Comparison of ENCODE assay signal across 15 mouse cellular contexts in the genomic region with DNA sequence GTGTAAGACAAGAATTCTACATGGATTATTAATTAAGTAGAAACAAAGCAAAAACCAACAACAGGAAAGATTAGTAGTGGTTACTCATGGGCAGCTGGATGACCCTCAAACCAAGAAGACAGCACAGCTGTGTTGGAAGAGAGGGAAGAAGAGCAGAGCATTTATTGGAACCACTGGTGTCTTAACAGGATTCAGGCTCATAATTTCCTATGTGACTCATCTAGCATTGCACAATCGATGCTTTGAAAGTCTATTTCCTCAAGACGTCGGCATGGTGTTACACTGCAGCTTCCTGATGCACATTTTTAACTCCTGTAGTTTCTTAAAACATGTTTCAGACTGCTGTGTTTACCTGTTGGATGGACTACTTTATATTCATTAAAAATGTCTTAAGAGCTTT.
DNase-seq lines count a peak whose midpoint lies in the region; ATAC-seq and TF ChIP-seq lines count a peak whose summit lies in the region.
"Had no signal": no experiment of that assay in that cellular context is flagged by ENCODE, and none has a peak within 500 bp of the region (broad histone marks: within the 10 kb centered on the region; RNA-seq: fewer than 3 reads in every experiment).

No protein-coding gene starts in this region.

- H3ac ChIP-seq in C2C12 (ENCODE audit: control insufficient read depth, insufficient read length, low read depth): no peak overlapping the region

- no peaks in the 10 kb centered on the region for H3K4me1 ChIP-seq in limb, embryonic 14.5 days (ENCODE audit: control insufficient read depth, insufficient read depth, low read length)
- H3K4me1 ChIP-seq in limb, embryonic 10.5 days: peaks cover 14% of the 10 kb centered on the region; the same call in 1 of the 2 replicates
- H3K4me1 ChIP-seq: intestine, embryonic 15.5 days; liver, embryonic 15.5 days; neural tube, embryonic 13.5 days had no signal

- no peak overlapping the region for H3K4me2 ChIP-seq in limb, embryonic 14.5 days (replicated peaks; ENCODE audit: low read depth, low read length, severe bottlenecking)
- H3K4me2 ChIP-seq: intestine, embryonic 15.5 days; liver, embryonic 15.5 days; neural tube, embryonic 13.5 days had no signal

- no peak overlapping the region for H3K27ac ChIP-seq in limb, embryonic 14.5 days (replicated peaks; ENCODE audit: low read depth, low read length)
- no peak overlapping the region for H3K27ac ChIP-seq in limb, embryonic 10.5 days
- H3K27ac ChIP-seq: intestine, embryonic 15.5 days; liver, embryonic 15.5 days; neural tube, embryonic 13.5 days had no signal

- H3K9me3 ChIP-seq in limb, embryonic 14.5 days (ENCODE audit: control insufficient read depth, low read length): no peaks in the 10 kb centered on the region
- no peaks in the 10 kb centered on the region for H3K9me3 ChIP-seq in limb, embryonic 10.5 days (replicated peaks)
- H3K9me3 ChIP-seq: intestine, embryonic 15.5 days; liver, embryonic 15.5 days; neural tube, embryonic 13.5 days had no signal

- no peak overlapping the region for H3K9ac ChIP-seq in limb, embryonic 14.5 days (ENCODE audit: low read depth, low read length, severe bottlenecking)
- H3K9ac ChIP-seq: intestine, embryonic 15.5 days; liver, embryonic 15.5 days; neural tube, embryonic 13.5 days had no signal

- TF ChIP-seq CTCF in C2C12 (IDR thresholded peaks at IDR 0.05; ENCODE audit: control insufficient read depth, insufficient read depth, insufficient read length): no peak

- no peaks in the 10 kb centered on the region for H3K36me3 ChIP-seq in limb, embryonic 14.5 days (ENCODE audit: control insufficient read depth, insufficient read depth, low read length)
- no peaks in the 10 kb centered on the region for H3K36me3 ChIP-seq in limb, embryonic 10.5 days
- no peaks in the 10 kb centered on the region for H3K36me3 ChIP-seq in C2C12 (ENCODE audit: control insufficient read depth, insufficient read depth)
- H3K36me3 ChIP-seq: intestine, embryonic 15.5 days; liver, embryonic 15.5 days; neural tube, embryonic 13.5 days had no signal

- H3K4me3 ChIP-seq in limb, embryonic 14.5 days (replicated peaks; ENCODE audit: low read length): no peak overlapping the region
- no peak overlapping the region for H3K4me3 ChIP-seq in limb, embryonic 10.5 days
- no peak overlapping the region for H3K4me3 ChIP-seq in C2C12 (ENCODE audit: insufficient read depth, poor library complexity, severe bottlenecking)
- H3K4me3 ChIP-seq: intestine, embryonic 15.5 days; layer of hippocampus, adult 2 months; liver, embryonic 15.5 days; neural tube, embryonic 13.5 days had no signal

- no peaks in the 10 kb centered on the region for H3K79me3 ChIP-seq in C2C12 (ENCODE audit: low read depth)

- intact Hi-C loops in heart, postnatal 14 days (cut with DNase I): loop anchor here (2.0 to 5.0 kb wide), 2 partner anchors 154 to 221 kb away; a partner anchor contains a TSS

- H3K27me3 ChIP-seq in limb, embryonic 14.5 days (ENCODE audit: control insufficient read depth, insufficient read depth, low read length): no peaks in the 10 kb centered on the region
- H3K27me3 ChIP-seq in limb, embryonic 10.5 days (ENCODE audit: low read depth, poor library complexity, severe bottlenecking): no peaks in the 10 kb centered on the region
- no peaks in the 10 kb centered on the region for H3K27me3 ChIP-seq in C2C12 (ENCODE audit: control insufficient read depth, insufficient read depth, insufficient read length)
- H3K27me3 ChIP-seq: intestine, embryonic 15.5 days; liver, embryonic 15.5 days; neural tube, embryonic 13.5 days had no signal

- H3K79me2 ChIP-seq in C2C12 (ENCODE audit: control insufficient read depth, insufficient read depth): no peaks in the 10 kb centered on the region

- TF ChIP-seq POLR2A in limb, embryonic 14.5 days (IDR thresholded peaks at IDR 0.05; ENCODE audit: borderline replicate concordance, extremely low read depth, insufficient read depth, insufficient read length): no peak

- no peak for ATAC-seq in limb, embryonic 14.5 days (ENCODE audit: low FRiP score, low read depth)
- no peak for ATAC-seq in erythroblast, adult 5-6 weeks (replicated peaks; ENCODE audit: low FRiP score, poor library complexity, severe bottlenecking)
- ATAC-seq in cerebellum, adult (ENCODE audit: insufficient number of reproducible peaks, low FRiP score, low TSS enrichment): no peak
- ATAC-seq: intestine, embryonic 15.5 days had no signal

- DNase-seq in heart, adult 11 months: peak; percentile 94
- DNase-seq in heart, postnatal 14 days: no peak
- peak; percentile 42 for DNase-seq in limb, embryonic 14.5 days (ENCODE audit: low spot score)
- DNase-seq in limb, embryonic 10.5 days (ENCODE audit: low spot score): no peak
- DNase-seq in fibroblast of lung, adult 2 months (ENCODE audit: low read depth): peak; percentile 28
- DNase-seq: adrenal gland, adult 8-10 months; cerebellum, adult 11 months; midbrain, embryonic 14.5 days had no signal

- 54% methylated on average over 3 of the region's 3 CpGs for WGBS in limb, embryonic 14.5 days
- 88% methylated on average over 3 of the region's 3 CpGs for WGBS in limb, embryonic 10.5 days

TF ChIP-seq in C2C12, 6 proteins besides CTCF, POLR2A, EP300 and RAD21:
- no peak for TF ChIP-seq USF1 (IDR thresholded peaks at IDR 0.05; ENCODE audit: low read depth)
- TF ChIP-seq MAX (IDR thresholded peaks at IDR 0.05): peak; percentile 40
- TF ChIP-seq MYOG (IDR thresholded peaks at IDR 0.05; ENCODE audit: control insufficient read depth, extremely low read depth, insufficient read length): no peak
- peak; percentile 100 for TF ChIP-seq CEBPB (IDR thresholded peaks at IDR 0.05; ENCODE audit: low read depth)
- TF ChIP-seq FOSL1 (IDR thresholded peaks at IDR 0.05; ENCODE audit: insufficient read depth, low read length, poor library complexity, severe bottlenecking): peak; percentile 92

Comparison
In these comparisons a context has a peak if more than half of its experiments do, and no peak if none do; other contexts are left out.
1. DNase-seq: peak in heart, adult 11 months (single experiment), limb, embryonic 14.5 days (single experiment) and fibroblast of lung, adult 2 months (single experiment); none in heart, postnatal 14 days (0 of 2) and limb, embryonic 10.5 days (single experiment).